Mouse (Mus musculus) liver, embryonic 14.5 days (tissue): ENCODE data around the gene Crtac1. TPM values are rescaled to one million over a fixed set of nuclear protein-coding genes. Genes with fewer than 3 reads are reported as not detected.

Experiments used
- ATAC-seq: fragments of 200-750 bp; cut with Nextera tagmentation; 2 replicates; pipeline ENCODE4 v1.8.0; 2017; ENCODE audit warnings: moderate number of reproducible peaks, mild to moderate bottlenecking, moderate library complexity; ENCODE audit not compliant: insufficient read depth
- DNase-seq, 3 experiments: peaks; one replicate each; pipeline ENCODE4 v3.0.0-alpha.2; 2012 to 2013; ENCODE audit warnings: low read depth in 3 of 3, low spot score in 3 of 3
- H3K27ac ChIP-seq: fragments of 300-500 bp; sonication (generic); 2 replicates; pipeline ENCODE4 v1.5.1; 2014; ENCODE audit warnings: moderate library complexity, mild to moderate bottlenecking, control low read depth, inconsistent platforms
- H3K27me3 ChIP-seq: fragments of 300-500 bp; sonication (generic); 2 replicates; pipeline ENCODE4 v1.6.1; 2014; ENCODE audit warnings: mild to moderate bottlenecking, low read length, moderate library complexity; ENCODE audit not compliant: control insufficient read depth, insufficient read depth
- H3K36me3 ChIP-seq: fragments of 300-500 bp; sonication (generic); replicated peaks from 2 replicates; pipeline ENCODE4 v1.6.1; 2014; ENCODE audit warnings: low read depth; ENCODE audit not compliant: control insufficient read depth, insufficient read depth
- H3K4me1 ChIP-seq, 2 experiments: fragments of 200-500 bp in 1 of 2; fragments of 300-500 bp in 1 of 2; sonication (generic) in 1 of 2; replicated peaks; 2 replicates each; pipeline ENCODE4 v1.6.1; 2012 to 2014; ENCODE audit warnings: antibody characterized with exemption in 1 of 2, inconsistent platforms in 1 of 2, low read length in 1 of 2; ENCODE audit not compliant: control insufficient read depth in 2 of 2, insufficient read depth in 2 of 2
- H3K4me2 ChIP-seq: fragments of 300-500 bp; sonication (generic); 2 replicates; pipeline ENCODE4 v1.6.1; 2014; ENCODE audit warnings: low read depth, mild to moderate bottlenecking, control low read depth, moderate library complexity
- H3K4me3 ChIP-seq, 2 experiments: fragments of 200-500 bp in 1 of 2; fragments of 300-500 bp in 1 of 2; sonication (generic) in 1 of 2; 2 replicates each; pipeline ENCODE4 v1.5.1; 2012 to 2014; ENCODE audit warnings: low read depth in 2 of 2, low read length in 2 of 2, mild to moderate bottlenecking in 2 of 2, control low read depth in 1 of 2, inconsistent platforms in 1 of 2, moderate library complexity in 1 of 2; ENCODE audit not compliant: insufficient read depth in 1 of 2
- H3K9ac ChIP-seq: fragments of 300-500 bp; sonication (generic); replicated peaks from 2 replicates; pipeline ENCODE4 v1.6.1; 2014; ENCODE audit warnings: mild to moderate bottlenecking, control low read depth, moderate library complexity
- H3K9me3 ChIP-seq: fragments of 300-500 bp; sonication (generic); 2 replicates; pipeline ENCODE4 v1.6.1; 2016; ENCODE audit warnings: low read length, mixed read lengths; ENCODE audit not compliant: control insufficient read depth
- CTCF ChIP-seq: IDR thresholded peaks from 2 replicates; pipeline ENCODE4 v1.5.1; 2016; ENCODE audit warnings: antibody characterized with exemption, low read depth, control low read depth
- EP300 ChIP-seq: IDR thresholded peaks from 2 replicates; pipeline ENCODE4 v1.6.1; 2016; ENCODE audit warnings: antibody characterized with exemption, low read depth
- WGBS: fragments of 180-500 bp; shearing (Covaris S2); extraction: QIAGEN DNeasy Blood & Tissue Kit; methylation state at CpG from one replicate; pipeline ENCODE4 v1.1.7; 2014; ENCODE audit not compliant: insufficient replicate concordance; 5-methylcytosine and 5-hydroxymethylcytosine counted together
- polyA plus RNA-seq, 2 experiments: library from polyadenylated mRNA; depleted of rRNA in 1 of 2; stranded (reverse) in 1 of 2; unstranded in 1 of 2; fragments of >200 nt; fragmentation: Nextera tagmentation in 1 of 2; extraction: Ambion mirVana in 1 of 2; gene quantifications; 2 replicates each; pipeline versions ENCODE4 v1.2.1 to v1.2.3; 2012 to 2014

Gene Crtac1
- polyA plus RNA-seq, 2 experiments = 0.06 TPM; not detected in 1

GRCm38 (mm10) chr19:42328160-42328559, 103.4 kb downstream of the Crtac1 start:
- H3K27me3 ChIP-seq = no peaks in the 10 kb centered on the region
- H3K4me1 ChIP-seq = no peaks in the 10 kb centered on the region
- no peak overlapping the region for H3K4me3 ChIP-seq
- no peak overlapping the region for H3K4me2 ChIP-seq
- no peaks in the 10 kb centered on the region for H3K9me3 ChIP-seq
- no peaks in the 10 kb centered on the region for H3K36me3 ChIP-seq
- H3K27ac ChIP-seq = no peak overlapping the region
- no peak for TF ChIP-seq EP300
- TF ChIP-seq CTCF = no peak
- DNase-seq (no peak), ATAC-seq (no peak)
- WGBS = 71% methylated on average over 9 of the region's 9 CpGs
- no peak overlapping the region for H3K9ac ChIP-seq

- Histone ChIP-seq H3K9ac (no peak overlapping the region), H3K36me3 (no peaks in the 10 kb centered on the region), H3K4me2 (no peak overlapping the region), H3K9me3 (no peaks in the 10 kb centered on the region), H3K27ac (no peak overlapping the region), H3K4me1 (no peaks in the 10 kb centered on the region), H3K27me3 (no peaks in the 10 kb centered on the region), H3K4me3 (no peak overlapping the region)
- peak in 1 of 3 experiments; percentile 11 for DNase-seq
- no peak for ATAC-seq
- TF ChIP-seq CTCF = no peak
- no peak for TF ChIP-seq EP300
- whole genome bisulfite sequencing = 9% methylated on average over 11 of the region's 11 CpGs
Measured at GRCm38 (mm10) chr19:42325894-42326293, 105.7 kb downstream of the Crtac1 start.

GRCm38 (mm10) chr19:42322357-42323090, 109.1 kb downstream of the Crtac1 start:
- Histone ChIP-seq H3K9me3 (no peaks in the 10 kb centered on the region), H3K4me1 (no peaks in the 10 kb centered on the region), H3K27me3 (no peaks in the 10 kb centered on the region), H3K36me3 (no peaks in the 10 kb centered on the region), H3K4me3 (no peak overlapping the region), H3K9ac (no peak overlapping the region), H3K4me2 (no peak overlapping the region), H3K27ac (no peak overlapping the region)
- 52% methylated on average over 12 of the region's 12 CpGs for WGBS
- ATAC-seq (no peak), DNase-seq (no peak)
- TF ChIP-seq EP300 (no peak), CTCF (no peak)

GRCm38 (mm10) chr19:42321936-42322335, 109.6 kb downstream of the Crtac1 start:
- WGBS = 47% methylated on average over 5 of the region's 5 CpGs
- H3K27me3 ChIP-seq = no peaks in the 10 kb centered on the region
- no peaks in the 10 kb centered on the region for H3K9me3 ChIP-seq
- no peaks in the 10 kb centered on the region for H3K36me3 ChIP-seq
- DNase-seq (no peak), ATAC-seq (no peak)
- H3K4me3 ChIP-seq = no peak overlapping the region
- no peak overlapping the region for H3K9ac ChIP-seq
- no peak overlapping the region for H3K27ac ChIP-seq
- H3K4me1 ChIP-seq = no peaks in the 10 kb centered on the region
- TF ChIP-seq EP300 (no peak), CTCF (no peak)
- H3K4me2 ChIP-seq = no peak overlapping the region

GRCm38 (mm10) chr19:42317648-42318425, 113.7 kb downstream of the Crtac1 start:
- Histone ChIP-seq H3K4me3 (no peak overlapping the region), H3K9ac (no peak overlapping the region), H3K27ac (no peak overlapping the region), H3K9me3 (no peaks in the 10 kb centered on the region), H3K36me3 (no peaks in the 10 kb centered on the region), H3K27me3 (no peaks in the 10 kb centered on the region), H3K4me1 (no peaks in the 10 kb centered on the region), H3K4me2 (no peak overlapping the region)
- no peak for ATAC-seq
- no peak for DNase-seq
- TF ChIP-seq EP300 (no peak), CTCF (no peak)
- WGBS = 45% methylated on average over 18 of the region's 18 CpGs
